Mouse (Mus musculus) brain, adult 10 weeks (tissue): ENCODE results near the gene Efcab8. TPM values are rescaled to one million over a fixed set of nuclear protein-coding genes. Genes with fewer than 3 reads are reported as not detected.

Experiments used
- polyA plus RNA-seq: library from polyadenylated mRNA; stranded (reverse); fragments of 350-450 nt; fragmentation: Illumina TruSeq; extraction: RNeasy Lipid Tissue Mini Kit (QIAGEN cat#74804); gene quantifications from one replicate; pipeline ENCODE4 v1.2.3, GENCODE M21; 2015; ENCODE audit warnings: low read depth, low replicate concordance

The Efcab8 gene
- polyA plus RNA-seq = not detected

GRCm38 (mm10) chr2:153779394-153779981, at the start of gene Efcab8:
Gene Efcab8, plus strand, starts transcription at chr2:153779931.

GRCm38 (mm10) chr2:153740500-153741436, 39.0 kb upstream of the Efcab8 start, which contains the start of gene Mapre1:
Gene Mapre1, plus strand, starts transcription at chr2:153741274.

GRCm38 (mm10) chr2:153870984-153871383, 91.3 kb downstream of the Efcab8 start, which contains the start of gene Sun5:
Gene Sun5, minus strand, starts transcription at chr2:153871084.

GRCm38 (mm10) chr2:153874745-153875144, 95.0 kb downstream of the Efcab8 start, which contains the start of gene Bpifb2:
Gene Bpifb2, plus strand, starts transcription at chr2:153875045.

Other genes starting within 250 kb of the Efcab8 start
- gene Nol4l, start 250.0 kb upstream of the Efcab8 start, polyA plus RNA-seq = 19.2 TPM
- gene Commd7, start 147.2 kb upstream of the Efcab8 start, polyA plus RNA-seq = 33.7 TPM
- 0.83 TPM for gene Dnmt3b, start 130.5 kb upstream of the Efcab8 start, polyA plus RNA-seq
- not detected for gene Dnmt3c, start 83.3 kb upstream of the Efcab8 start, polyA plus RNA-seq
- gene Mapre1, start 38.7 kb upstream of the Efcab8 start, polyA plus RNA-seq = 66.8 TPM
- not detected for gene Sun5, start 91.2 kb downstream of the Efcab8 start, polyA plus RNA-seq
- gene Bpifb2, start 95.1 kb downstream of the Efcab8 start, polyA plus RNA-seq = not detected
- gene Bpifb6, start 120.5 kb downstream of the Efcab8 start, polyA plus RNA-seq = not detected
- not detected for gene Bpifb3, start 138.3 kb downstream of the Efcab8 start, polyA plus RNA-seq
- gene Bpifb4, start 158.3 kb downstream of the Efcab8 start, polyA plus RNA-seq = not detected
- gene Bpifa6, start 195.0 kb downstream of the Efcab8 start, polyA plus RNA-seq = not detected
- not detected for gene Bpifa2, start 228.3 kb downstream of the Efcab8 start, polyA plus RNA-seq